Mouse (Mus musculus) right cerebral cortex, postnatal 10 days (tissue): ENCODE data around the gene 1700010I14Rik.

Source experiments
- DNase-seq, 2 experiments: peaks; one replicate each; pipeline ENCODE4 v3.0.0; 2021; ENCODE audit warnings: low spot score in 2 of 2

1700010I14Rik gene

GRCm38 (mm10) chr17:9023198-9023942, 35.2 kb downstream of the 1700010I14Rik start:
- DNase-seq: peak; percentile 79 to 80

- DNase-seq: no peak
Observed at GRCm38 (mm10) chr17:9030181-9030580, 42.0 kb downstream of the 1700010I14Rik start.

- DNase-seq: peak; percentile 91 to 93
Observed at GRCm38 (mm10) chr17:9031241-9032141, 43.4 kb downstream of the 1700010I14Rik start.

GRCm38 (mm10) chr17:9032362-9033044, 44.4 kb downstream of the 1700010I14Rik start:
- DNase-seq: peak; percentile 36 to 41

DNA sequence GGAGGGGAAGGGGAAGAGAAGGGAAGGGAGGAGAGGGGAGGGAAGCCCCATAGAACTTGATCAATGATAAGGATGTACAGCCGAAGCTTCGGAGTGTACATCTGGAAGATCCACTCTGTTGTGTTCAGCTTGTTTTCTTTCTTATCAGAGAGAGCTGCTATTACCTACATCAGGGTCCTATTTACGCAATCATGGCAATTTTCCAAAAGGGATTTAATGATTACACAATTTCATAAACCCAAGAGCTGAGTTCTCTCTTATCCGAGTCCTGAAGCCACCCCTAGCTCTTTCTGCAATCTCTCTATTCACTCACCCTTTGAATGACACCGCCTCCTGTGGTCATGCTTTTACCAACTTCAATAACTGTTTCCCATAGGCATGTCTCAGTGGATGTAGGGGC, 45.4 kb downstream of the 1700010I14Rik start:
- DNase-seq: no peak

DNA sequence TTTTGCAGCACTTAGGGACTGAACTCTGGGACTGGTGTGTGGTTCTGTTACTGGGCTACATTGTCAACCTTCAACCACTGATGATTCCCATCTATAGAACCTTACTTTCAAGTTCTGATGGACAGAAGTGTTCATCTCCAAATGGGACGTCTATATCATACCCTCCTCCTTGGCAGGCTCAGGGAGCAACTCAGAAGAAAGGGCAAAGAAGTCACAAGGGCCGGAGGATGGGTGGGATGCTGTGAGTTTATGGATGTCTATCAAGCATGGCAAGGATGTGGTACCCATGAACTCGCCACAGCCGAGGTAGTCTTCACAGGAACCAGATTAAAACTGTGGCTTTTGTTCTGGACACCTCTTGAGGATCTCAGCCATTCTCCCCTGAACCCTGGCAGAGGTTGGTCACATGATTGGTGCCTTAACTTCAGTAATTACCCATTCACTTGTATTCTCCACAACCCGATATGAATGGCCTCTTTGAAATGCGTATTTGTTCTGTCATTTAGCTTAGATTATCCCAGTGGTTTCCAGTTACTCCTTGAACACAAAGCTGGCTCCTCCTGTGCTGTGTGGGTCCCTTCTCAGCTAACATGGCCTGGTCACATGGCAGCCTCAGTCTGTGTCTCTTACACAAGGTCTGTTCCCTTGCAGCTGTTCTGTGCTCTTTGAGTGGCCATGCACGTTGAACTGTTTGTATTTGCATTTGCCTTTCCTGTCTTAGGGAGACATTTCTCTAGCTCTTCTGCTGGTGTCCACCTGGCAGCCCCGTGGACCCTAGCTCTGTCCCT, 47.6 kb downstream of the 1700010I14Rik start:
- no peak for DNase-seq

DNA sequence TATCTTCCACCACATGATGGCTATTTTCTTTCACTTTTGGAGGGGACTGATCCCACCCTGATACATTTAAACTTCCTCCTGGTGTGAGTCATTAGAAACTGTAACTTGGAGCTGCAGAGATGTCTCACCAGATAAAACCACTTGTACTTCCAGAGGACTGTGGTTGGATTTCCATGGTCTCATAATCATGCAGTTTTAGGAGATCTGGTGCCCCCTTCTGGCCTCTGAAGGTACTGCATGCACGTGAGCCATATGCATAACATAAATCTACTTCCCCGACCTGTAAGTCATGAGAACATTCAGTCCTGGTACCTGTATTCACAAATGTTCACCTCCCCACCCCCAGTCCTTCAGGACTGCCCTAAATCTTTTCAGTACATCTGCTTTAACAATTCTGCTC, 54.6 kb downstream of the 1700010I14Rik start:
- no peak for DNase-seq

GRCm38 (mm10) chr17:9052441-9052980, 64.4 kb downstream of the 1700010I14Rik start:
- DNase-seq: no peak

GRCm38 (mm10) chr17:9059360-9059932, 71.3 kb downstream of the 1700010I14Rik start:
- DNase-seq: no peak
